Mouse (Mus musculus): ENCODE measurements around the gene Plod3. TPM values are rescaled to one million over a fixed set of nuclear protein-coding genes. Genes with fewer than 3 reads are reported as not detected.

Gene Plod3
- polyA plus RNA-seq, 1 experiment from 2014 or later: 35.6 TPM

DNA sequence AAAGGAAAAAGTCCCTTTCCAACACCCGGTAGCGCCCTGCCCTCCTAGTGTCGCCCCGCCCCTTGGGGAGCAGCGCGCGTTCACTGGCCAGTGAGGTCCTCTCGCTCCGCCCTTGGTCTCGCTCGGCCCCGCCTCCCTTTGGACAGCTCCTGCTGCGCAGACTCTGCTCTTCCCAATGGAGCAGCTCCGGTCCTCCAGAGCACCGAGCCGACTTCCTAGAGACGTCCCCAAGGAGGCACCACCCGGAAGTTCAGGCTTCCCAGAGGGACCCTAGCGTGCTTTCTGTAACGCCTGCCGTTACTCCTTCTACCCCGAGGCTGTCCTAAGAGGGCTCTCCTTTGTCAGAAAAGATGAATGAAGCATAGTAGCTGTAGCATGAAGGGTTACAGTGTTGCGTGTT is 33.8 kb upstream of the Plod3 start, which contains the start of gene Fis1:
Fis1 (plus strand) TSS at position 261 of the 400 bp plus-strand sequence.
- Histone ChIP-seq H3K4me3 (peak within 1 kb of the TSS; percentile 62), H3K27me3 (no peaks in the 10 kb centered on the region), H3K27ac (replicated peaks) (peak within 1 kb of the TSS; percentile 84), H3K9ac (replicated peaks) (peak within 1 kb of the TSS; percentile 69), H3K4me2 (replicated peaks) (peak within 1 kb of the TSS; percentile 77), H3K36me3 (peaks cover 5% of the 10 kb centered on the region; the same call in 1 of the 2 replicates), H3K4me1 (peaks cover 27% of the 10 kb centered on the region), H3K9me3 (no peaks in the 10 kb centered on the region)
- peak; percentile 99 for ATAC-seq (replicated peaks)
- under 1% methylated on average over 23 of the region's 23 CpGs for WGBS

DNA sequence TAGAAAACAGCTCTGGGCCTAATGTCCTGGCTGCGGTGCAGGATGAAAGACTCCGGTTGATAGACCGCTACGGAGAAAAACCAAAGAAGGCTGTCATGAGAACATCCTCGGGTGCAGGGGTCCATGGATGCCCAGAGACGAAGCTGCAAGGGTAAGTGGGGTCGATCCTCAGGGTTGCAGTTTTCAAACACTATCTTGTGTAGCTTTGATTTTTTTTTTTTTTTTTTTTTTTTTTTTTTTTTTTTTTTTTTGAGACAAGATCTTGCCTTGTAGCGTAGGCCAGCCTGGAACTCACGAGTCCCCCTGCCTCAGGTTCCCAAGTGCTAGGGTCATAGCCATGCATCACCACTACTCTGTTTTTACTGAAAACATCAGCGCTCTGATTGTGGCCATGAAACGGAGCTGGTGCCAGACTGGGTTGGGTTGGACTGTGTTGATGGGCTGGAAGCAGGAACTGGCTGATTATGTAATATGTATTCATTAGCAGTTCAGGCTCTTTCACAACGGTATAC is 33.3 kb upstream of the Plod3 start:
- H3K36me3 ChIP-seq: peaks cover 5% of the 10 kb centered on the region; the same call in 1 of the 2 replicates
- H3K4me3 ChIP-seq: peak overlapping the region; percentile 62
- ATAC-seq (replicated peaks): 0 out of 2 replicates have a peak, but pooled peaks have one; percentile 1
- H3K27ac ChIP-seq (replicated peaks): peak overlapping the region; percentile 84
- peak overlapping the region; percentile 69 for H3K9ac ChIP-seq (replicated peaks)
- no peaks in the 10 kb centered on the region for H3K9me3 ChIP-seq
- H3K4me1 ChIP-seq: peaks cover 27% of the 10 kb centered on the region
- 1% methylated on average over 12 of the region's 12 CpGs for WGBS
- H3K27me3 ChIP-seq: no peaks in the 10 kb centered on the region
- H3K4me2 ChIP-seq (replicated peaks): peak overlapping the region; percentile 77

DNA sequence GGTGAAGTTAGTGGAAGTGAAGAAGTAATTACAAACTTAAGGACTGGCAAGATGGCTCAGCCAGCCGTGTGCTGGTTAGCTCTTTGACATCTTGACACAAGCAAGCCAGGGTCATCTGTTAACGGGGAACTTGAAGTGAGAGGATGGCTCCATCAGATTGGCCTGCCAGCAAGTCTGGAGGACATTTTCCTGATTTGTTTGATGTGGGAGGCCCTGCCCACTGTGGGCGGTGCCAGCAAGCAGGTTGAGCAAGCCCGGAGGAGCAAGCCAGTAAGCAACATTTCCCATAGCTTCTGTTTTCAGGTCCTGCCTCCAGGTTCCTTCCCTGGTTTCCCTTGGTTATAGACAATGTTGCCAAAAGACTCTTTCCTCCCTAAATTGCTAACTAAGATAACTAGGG is 31.2 kb upstream of the Plod3 start:
- H3K9ac ChIP-seq (replicated peaks): no peak overlapping the region
- H3K4me3 ChIP-seq: no peak overlapping the region
- H3K36me3 ChIP-seq: peaks cover 5% of the 10 kb centered on the region; the same call in 1 of the 2 replicates
- no peaks in the 10 kb centered on the region for H3K27me3 ChIP-seq
- peaks cover 27% of the 10 kb centered on the region for H3K4me1 ChIP-seq
- no peaks in the 10 kb centered on the region for H3K9me3 ChIP-seq
- 92% methylated on average over 4 of the region's 4 CpGs for WGBS
- H3K27ac ChIP-seq (replicated peaks): no peak overlapping the region
- no peak for ATAC-seq (replicated peaks)
- no peak overlapping the region for H3K4me2 ChIP-seq (replicated peaks)

DNA sequence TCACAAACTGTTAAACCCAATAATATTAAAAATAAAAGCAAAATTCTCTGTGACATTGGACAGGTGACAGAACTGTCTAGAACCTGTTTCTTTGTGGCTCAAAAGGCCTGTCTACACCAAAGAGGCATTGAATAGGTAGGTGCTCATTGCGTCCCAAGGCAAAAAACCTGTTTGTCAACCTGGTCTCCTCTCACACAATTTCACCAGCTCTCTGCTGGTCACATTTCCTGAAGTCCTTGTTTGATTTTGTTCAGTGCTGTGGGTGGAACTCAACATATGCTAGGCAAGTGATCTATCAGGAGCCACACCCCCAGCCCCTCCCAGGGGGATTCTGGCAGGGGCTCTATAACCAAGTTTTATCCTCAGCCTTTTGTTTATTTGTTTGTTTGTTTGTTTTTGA is 29.6 kb upstream of the Plod3 start:
- peaks cover 5% of the 10 kb centered on the region; the same call in 1 of the 2 replicates for H3K36me3 ChIP-seq
- no peak overlapping the region for H3K27ac ChIP-seq (replicated peaks)
- peaks cover 34% of the 10 kb centered on the region for H3K4me1 ChIP-seq
- H3K4me2 ChIP-seq (replicated peaks): no peak overlapping the region
- H3K9ac ChIP-seq (replicated peaks): no peak overlapping the region
- H3K4me3 ChIP-seq: no peak overlapping the region
- no peak for ATAC-seq (replicated peaks)
- WGBS: 100% methylated on average over 1 of the region's 1 CpGs
- H3K9me3 ChIP-seq: no peaks in the 10 kb centered on the region
- no peaks in the 10 kb centered on the region for H3K27me3 ChIP-seq

DNA sequence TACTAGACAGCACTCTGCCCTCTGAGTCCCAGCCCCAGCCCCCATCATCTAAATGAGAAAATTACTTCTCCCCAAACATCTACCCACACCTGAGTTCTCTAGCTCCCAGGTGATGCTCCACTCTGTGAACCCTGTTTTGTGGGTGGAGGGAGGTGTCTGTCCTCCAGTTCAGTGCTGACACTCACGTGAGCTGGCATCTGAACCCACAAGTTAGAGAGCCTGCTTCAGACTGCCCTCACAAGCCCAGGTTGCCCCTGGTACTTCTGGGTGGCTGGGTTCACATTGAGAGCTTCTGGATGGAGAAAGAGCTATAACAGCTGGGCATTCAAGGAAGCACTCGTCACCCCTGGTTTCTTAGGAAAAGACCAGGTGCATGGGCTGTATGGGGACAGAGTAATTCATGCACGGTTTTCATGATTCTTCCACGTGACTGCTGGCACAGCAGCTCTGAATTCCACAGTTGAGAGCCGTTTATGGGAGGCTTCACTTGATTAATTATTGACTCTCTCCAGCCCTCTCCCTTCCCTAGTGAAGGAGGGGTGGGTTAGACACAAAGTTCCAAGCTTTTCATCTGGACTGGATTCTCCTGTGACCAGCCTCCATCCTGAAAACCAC is 27.7 kb upstream of the Plod3 start:
- Histone ChIP-seq H3K36me3 (peaks cover 15% of the 10 kb centered on the region), H3K4me1 (peaks cover 39% of the 10 kb centered on the region), H3K9me3 (no peaks in the 10 kb centered on the region), H3K4me2 (replicated peaks) (no peak overlapping the region), H3K27ac (replicated peaks) (no peak overlapping the region), H3K4me3 (no peak overlapping the region), H3K27me3 (no peaks in the 10 kb centered on the region), H3K9ac (replicated peaks) (no peak overlapping the region)
- ATAC-seq (replicated peaks): no peak
- 81% methylated on average over 5 of the region's 5 CpGs for WGBS

DNA sequence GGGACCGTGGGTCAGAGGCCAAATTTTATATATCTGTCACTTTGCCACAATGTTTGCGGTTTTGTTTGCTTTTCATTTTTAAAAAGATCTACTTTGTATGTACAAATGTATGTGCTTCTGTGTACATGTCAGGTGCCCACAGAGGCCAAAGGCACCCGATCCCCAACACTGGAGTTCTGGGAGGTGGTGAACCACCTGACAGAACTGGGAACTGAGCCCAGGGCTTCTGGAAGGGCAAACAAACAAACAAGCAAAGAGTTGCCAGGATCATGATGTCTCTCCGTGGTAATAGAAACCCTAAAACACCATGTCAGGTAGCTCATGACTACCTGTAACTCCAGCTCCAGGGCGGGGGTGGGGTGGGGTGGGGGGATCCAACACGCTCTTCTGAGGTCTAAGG is 26.8 kb upstream of the Plod3 start:
- H3K9me3 ChIP-seq: no peaks in the 10 kb centered on the region
- no peak overlapping the region for H3K9ac ChIP-seq (replicated peaks)
- H3K4me2 ChIP-seq (replicated peaks): no peak overlapping the region
- no peak for ATAC-seq (replicated peaks)
- no peaks in the 10 kb centered on the region for H3K27me3 ChIP-seq
- no peak overlapping the region for H3K4me3 ChIP-seq
- H3K4me1 ChIP-seq: peaks cover 29% of the 10 kb centered on the region
- WGBS: 89% methylated on average over 6 of the region's 6 CpGs
- H3K36me3 ChIP-seq: peaks cover 23% of the 10 kb centered on the region
- no peak overlapping the region for H3K27ac ChIP-seq (replicated peaks)

DNA sequence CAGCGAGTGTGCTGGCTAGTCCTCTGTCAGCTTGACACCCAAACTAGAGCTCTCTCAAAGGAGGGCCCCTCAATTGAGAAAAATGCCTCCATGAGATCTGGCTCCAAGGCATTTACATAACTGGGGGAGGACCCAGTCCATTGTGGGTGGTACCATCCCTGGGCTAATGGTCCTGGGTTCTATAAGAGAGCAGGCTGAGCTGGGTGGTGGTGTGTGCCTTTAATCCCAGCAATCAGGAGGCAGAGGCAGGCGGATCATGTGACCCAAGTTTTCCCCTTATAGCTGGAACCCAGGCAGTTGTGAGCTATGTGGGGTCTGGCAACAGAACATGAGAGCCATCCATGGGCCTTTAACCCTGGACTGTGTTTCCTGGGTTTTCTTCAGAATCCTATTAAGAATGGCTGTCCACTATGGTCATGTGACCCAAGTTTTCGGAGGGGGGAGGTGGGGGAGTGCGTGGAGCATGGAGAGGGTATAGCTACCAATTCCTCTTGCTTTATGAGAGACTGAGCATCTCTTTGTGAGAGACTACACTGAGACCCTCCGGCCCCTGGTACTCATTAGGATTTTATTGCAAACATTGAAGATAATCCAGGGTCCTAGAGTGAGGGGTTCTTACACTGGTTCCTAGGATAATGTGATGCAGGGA is 25.4 kb upstream of the Plod3 start:
- WGBS: 26% methylated on average over 5 of the region's 5 CpGs

DNA sequence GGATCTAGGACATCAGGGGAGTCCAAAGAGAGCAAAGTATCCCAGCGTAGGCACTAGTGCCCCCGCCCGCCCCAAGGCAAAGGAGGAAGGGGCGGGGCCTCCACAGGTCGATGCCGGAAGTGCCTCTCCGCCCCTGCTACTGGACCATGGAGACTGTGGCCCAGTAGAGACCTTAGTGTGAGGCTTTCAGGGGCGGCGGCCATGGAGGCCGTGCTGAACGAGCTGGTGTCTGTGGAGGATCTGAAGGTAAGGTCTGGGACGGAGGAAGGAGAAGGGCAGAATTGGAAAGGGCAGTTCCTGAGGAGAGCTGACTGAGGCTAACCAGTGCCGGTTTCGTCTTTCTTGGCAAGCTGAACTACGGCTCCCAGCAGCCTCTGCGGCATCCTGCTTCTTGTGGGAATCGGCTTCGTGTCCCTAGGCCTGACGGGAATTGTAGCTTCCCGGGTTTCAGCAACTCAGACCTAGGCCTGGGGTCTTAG is 24.8 kb upstream of the Plod3 start:
- H3K36me3 ChIP-seq: peaks cover 37% of the 10 kb centered on the region
- no peaks in the 10 kb centered on the region for H3K9me3 ChIP-seq
- H3K4me3 ChIP-seq: peak overlapping the region; percentile 84
- peak overlapping the region; percentile 79 for H3K9ac ChIP-seq (replicated peaks)
- peaks cover 17% of the 10 kb centered on the region for H3K4me1 ChIP-seq
- under 1% methylated on average over 20 of the region's 20 CpGs for WGBS
- no peaks in the 10 kb centered on the region for H3K27me3 ChIP-seq
- H3K4me2 ChIP-seq (replicated peaks): peak overlapping the region; percentile 91
- peak overlapping the region; percentile 92 for H3K27ac ChIP-seq (replicated peaks)
- ATAC-seq (replicated peaks): peak; percentile 91

More for the DNA sequence above, 25.4 kb upstream of the Plod3 start:
- Histone ChIP-seq H3K27ac (replicated peaks) (peak overlapping the region; percentile 92), H3K27me3 (no peaks in the 10 kb centered on the region), H3K4me2 (replicated peaks) (peak overlapping the region; percentile 91), H3K4me1 (peaks cover 19% of the 10 kb centered on the region), H3K9me3 (no peaks in the 10 kb centered on the region), H3K4me3 (peak overlapping the region; percentile 84), H3K9ac (replicated peaks) (peak overlapping the region; percentile 79), H3K36me3 (peaks cover 37% of the 10 kb centered on the region)
- no peak; the same call in 1 of the 2 replicates for ATAC-seq (replicated peaks)

DNA sequence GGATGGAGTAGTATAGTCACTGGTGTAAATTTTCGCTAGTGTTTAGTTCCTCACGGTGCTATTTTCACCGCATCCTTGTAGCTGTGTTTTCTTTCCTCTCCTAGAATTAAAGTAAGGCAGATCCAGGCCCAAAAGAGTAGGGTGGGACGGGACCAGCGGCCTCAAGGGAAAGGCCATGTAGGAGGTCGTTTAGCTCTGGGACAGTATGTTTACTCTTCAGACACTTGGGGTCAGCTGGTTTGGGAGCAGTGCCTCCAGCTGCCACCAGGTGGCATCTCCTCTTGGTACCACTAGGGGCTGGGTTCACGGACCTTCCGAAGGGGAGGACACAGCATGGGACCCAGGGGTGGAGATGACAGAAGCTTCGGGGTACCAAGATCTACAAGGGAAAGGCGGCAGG is 24.3 kb upstream of the Plod3 start:
- H3K9me3 ChIP-seq: no peaks in the 10 kb centered on the region
- H3K36me3 ChIP-seq: peaks cover 34% of the 10 kb centered on the region
- H3K4me3 ChIP-seq: peak overlapping the region; percentile 84
- peak overlapping the region; percentile 91 for H3K4me2 ChIP-seq (replicated peaks)
- peak overlapping the region; percentile 79 for H3K9ac ChIP-seq (replicated peaks)
- H3K4me1 ChIP-seq: peaks cover 17% of the 10 kb centered on the region
- peak; percentile 62 for ATAC-seq (replicated peaks)
- no peaks in the 10 kb centered on the region for H3K27me3 ChIP-seq
- peak overlapping the region; percentile 92 for H3K27ac ChIP-seq (replicated peaks)
- 0% methylated on average over 10 of the region's 10 CpGs for WGBS

DNA sequence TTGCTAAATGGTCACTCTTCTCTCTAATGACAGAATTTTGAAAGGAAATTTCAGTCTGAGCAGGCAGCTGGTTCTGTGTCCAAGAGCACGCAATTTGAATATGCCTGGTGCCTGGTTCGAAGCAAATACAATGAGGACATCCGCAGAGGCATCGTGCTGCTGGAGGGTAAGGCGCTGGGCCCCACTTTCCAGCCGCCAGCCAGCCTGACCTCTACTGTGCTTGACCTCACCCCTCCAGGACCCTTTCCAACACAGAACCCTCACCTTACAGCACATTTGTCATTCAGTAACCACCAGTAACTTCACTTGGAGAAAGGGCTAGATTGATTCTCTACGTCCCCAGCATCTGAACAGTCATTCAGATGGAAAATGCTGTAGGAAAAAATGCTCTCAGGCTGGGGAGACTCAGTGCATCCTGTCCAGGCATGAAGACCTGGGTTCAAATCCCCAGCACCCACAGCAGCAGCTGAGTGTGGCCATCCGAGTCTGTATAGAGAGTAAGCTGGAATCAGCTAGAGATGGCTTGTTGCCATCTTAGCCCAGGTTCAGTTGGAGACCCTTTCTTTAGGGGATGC is 23.8 kb upstream of the Plod3 start:
- H3K27me3 ChIP-seq: no peaks in the 10 kb centered on the region
- peaks cover 17% of the 10 kb centered on the region for H3K4me1 ChIP-seq
- 74% methylated on average over 8 of the region's 8 CpGs for WGBS
- peak overlapping the region; percentile 79 for H3K9ac ChIP-seq (replicated peaks)
- H3K27ac ChIP-seq (replicated peaks): peak overlapping the region; percentile 92
- no peak for ATAC-seq (replicated peaks)
- peak overlapping the region; percentile 84 for H3K4me3 ChIP-seq
- H3K4me2 ChIP-seq (replicated peaks): peak overlapping the region; percentile 91
- H3K9me3 ChIP-seq: no peaks in the 10 kb centered on the region
- peaks cover 33% of the 10 kb centered on the region for H3K36me3 ChIP-seq

DNA sequence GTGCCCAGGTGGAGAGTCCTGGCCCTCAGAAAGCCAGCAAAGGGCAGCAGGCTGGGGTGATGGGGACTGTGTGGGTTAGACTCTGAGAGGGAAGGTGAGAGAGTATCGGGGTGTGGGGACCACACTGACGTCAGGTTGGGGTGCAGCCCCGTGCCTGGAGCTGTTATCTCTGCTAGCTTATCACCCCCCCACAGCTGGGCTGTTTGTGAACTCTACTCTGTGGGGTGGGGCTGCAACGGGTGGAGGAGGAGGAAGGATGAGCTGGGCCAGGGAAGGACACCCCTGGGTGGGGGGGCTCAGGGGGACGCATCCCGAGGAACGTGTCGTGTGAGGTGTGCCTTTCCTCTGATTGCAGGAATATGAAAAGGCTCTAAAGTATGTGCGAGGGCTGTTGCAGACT is 21.6 kb upstream of the Plod3 start:
- Histone ChIP-seq H3K9ac (replicated peaks) (no peak overlapping the region), H3K9me3 (no peaks in the 10 kb centered on the region), H3K4me2 (replicated peaks) (no peak overlapping the region), H3K4me3 (no peak overlapping the region), H3K27ac (replicated peaks) (no peak overlapping the region), H3K36me3 (peaks cover 33% of the 10 kb centered on the region), H3K4me1 (peaks cover 17% of the 10 kb centered on the region), H3K27me3 (no peaks in the 10 kb centered on the region)
- ATAC-seq (replicated peaks): no peak
- WGBS: 91% methylated on average over 9 of the region's 9 CpGs

DNA sequence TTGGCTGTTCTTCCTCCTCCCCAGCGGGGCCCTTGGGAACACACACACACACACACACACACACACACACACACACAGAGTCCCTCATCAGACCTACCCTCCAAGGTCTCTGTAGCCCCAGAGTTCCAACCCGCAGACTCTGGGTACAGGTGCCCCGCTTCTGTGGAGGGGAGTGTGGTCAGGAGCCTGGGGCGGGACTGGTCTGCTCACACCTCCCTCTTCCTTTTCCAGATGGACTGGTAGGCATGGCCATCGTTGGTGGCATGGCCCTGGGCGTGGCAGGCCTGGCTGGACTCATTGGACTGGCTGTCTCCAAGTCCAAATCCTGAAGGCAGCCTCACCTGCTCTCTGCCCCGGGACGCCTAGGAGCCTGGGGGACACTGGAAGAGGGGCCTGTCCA is 21.1 kb upstream of the Plod3 start:
- H3K36me3 ChIP-seq: peaks cover 33% of the 10 kb centered on the region
- H3K4me2 ChIP-seq (replicated peaks): no peak overlapping the region
- no peaks in the 10 kb centered on the region for H3K9me3 ChIP-seq
- no peak overlapping the region for H3K27ac ChIP-seq (replicated peaks)
- no peak overlapping the region for H3K4me3 ChIP-seq
- WGBS: 95% methylated on average over 7 of the region's 8 CpGs
- H3K27me3 ChIP-seq: no peaks in the 10 kb centered on the region
- ATAC-seq (replicated peaks): no peak
- H3K4me1 ChIP-seq: peaks cover 17% of the 10 kb centered on the region
- no peak overlapping the region for H3K9ac ChIP-seq (replicated peaks)

All from forebrain, embryonic 15.5 days (tissue).